Mouse (Mus musculus): ENCODE measurements around the gene Slc17a5. TPM values are rescaled to one million over a fixed set of nuclear protein-coding genes. Genes with fewer than 3 reads are reported as not detected.
A peak's percentile ranks its signal among the peaks of the same experiment; 100 is the strongest.

Slc17a5 gene
- polyA plus RNA-seq, 2 experiments = 12.1 to 15.1 TPM

- H3K9ac ChIP-seq (ENCODE audit: low read depth, low read length, severe bottlenecking) = no peak overlapping the region
- DNase-seq (ENCODE audit: low spot score) (no peak), ATAC-seq (ENCODE audit: low FRiP score, low read depth) (no peak)
- H3K36me3 ChIP-seq (ENCODE audit: control insufficient read depth, insufficient read depth, low read length) = no peaks in the 10 kb centered on the region
- H3K4me3 ChIP-seq (replicated peaks; ENCODE audit: low read length) = no peak overlapping the region
- no peak overlapping the region for H3K27ac ChIP-seq (replicated peaks; ENCODE audit: low read depth, low read length)
- no peaks in the 10 kb centered on the region for H3K9me3 ChIP-seq (ENCODE audit: control insufficient read depth, low read length)
- H3K4me1 ChIP-seq (ENCODE audit: control insufficient read depth, insufficient read depth, low read length) = peaks cover 8% of the 10 kb centered on the region
- no peak for TF ChIP-seq POLR2A (IDR thresholded peaks at IDR 0.05; ENCODE audit: borderline replicate concordance, extremely low read depth, insufficient read depth, insufficient read length)
- WGBS = 82% methylated on average over 3 of the region's 3 CpGs
- H3K27me3 ChIP-seq (ENCODE audit: control insufficient read depth, insufficient read depth, low read length) = no peaks in the 10 kb centered on the region
- H3K4me2 ChIP-seq (replicated peaks; ENCODE audit: low read depth, low read length, severe bottlenecking) = no peak overlapping the region
These were observed 83.2 kb downstream of the Slc17a5 start for GRCm38 (mm10) chr9:78504679-78505078.

GRCm38 (mm10) chr9:78504133-78504532 is 83.7 kb downstream of the Slc17a5 start:
- H3K9ac ChIP-seq (ENCODE audit: low read depth, low read length, severe bottlenecking) = no peak overlapping the region
- DNase-seq (ENCODE audit: low spot score) (no peak), ATAC-seq (ENCODE audit: low FRiP score, low read depth) (no peak)
- H3K27ac ChIP-seq (replicated peaks; ENCODE audit: low read depth, low read length) = no peak overlapping the region
- no peaks in the 10 kb centered on the region for H3K27me3 ChIP-seq (ENCODE audit: control insufficient read depth, insufficient read depth, low read length)
- H3K4me3 ChIP-seq (replicated peaks; ENCODE audit: low read length) = no peak overlapping the region
- no peaks in the 10 kb centered on the region for H3K36me3 ChIP-seq (ENCODE audit: control insufficient read depth, insufficient read depth, low read length)
- no peak overlapping the region for H3K4me2 ChIP-seq (replicated peaks; ENCODE audit: low read depth, low read length, severe bottlenecking)
- TF ChIP-seq POLR2A (IDR thresholded peaks at IDR 0.05; ENCODE audit: borderline replicate concordance, extremely low read depth, insufficient read depth, insufficient read length) = no peak
- H3K9me3 ChIP-seq (ENCODE audit: control insufficient read depth, low read length) = no peaks in the 10 kb centered on the region
- peaks cover 8% of the 10 kb centered on the region for H3K4me1 ChIP-seq (ENCODE audit: control insufficient read depth, insufficient read depth, low read length)
- 72% methylated on average over 4 of the region's 4 CpGs for WGBS

GRCm38 (mm10) chr9:78503223-78504079 is 84.4 kb downstream of the Slc17a5 start:
- DNase-seq (ENCODE audit: low spot score) = no peak
- no peak overlapping the region for H3K4me3 ChIP-seq (replicated peaks; ENCODE audit: low read length)
- peak overlapping the region; percentile 38; the same call in 1 of the 2 replicates for H3K27ac ChIP-seq (replicated peaks; ENCODE audit: low read depth, low read length)
- H3K4me2 ChIP-seq (replicated peaks; ENCODE audit: low read depth, low read length, severe bottlenecking) = 0 out of 2 replicates have a peak overlapping the region, but pooled peaks have one; percentile 10
- WGBS = 17% methylated on average over 6 of the region's 6 CpGs
- no peak for TF ChIP-seq POLR2A (IDR thresholded peaks at IDR 0.05; ENCODE audit: borderline replicate concordance, extremely low read depth, insufficient read depth, insufficient read length)
- H3K9ac ChIP-seq (ENCODE audit: low read depth, low read length, severe bottlenecking) = no peak overlapping the region
- no peaks in the 10 kb centered on the region for H3K36me3 ChIP-seq (ENCODE audit: control insufficient read depth, insufficient read depth, low read length)
- no peaks in the 10 kb centered on the region for H3K9me3 ChIP-seq (ENCODE audit: control insufficient read depth, low read length)
- no peaks in the 10 kb centered on the region for H3K27me3 ChIP-seq (ENCODE audit: control insufficient read depth, insufficient read depth, low read length)
- peaks cover 8% of the 10 kb centered on the region for H3K4me1 ChIP-seq (ENCODE audit: control insufficient read depth, insufficient read depth, low read length)
- ATAC-seq (ENCODE audit: low FRiP score, low read depth) = no peak

GRCm38 (mm10) chr9:78501284-78501683 is 86.6 kb downstream of the Slc17a5 start:
- 88% methylated on average over 4 of the region's 4 CpGs for WGBS
- Histone ChIP-seq H3K4me3 (replicated peaks; ENCODE audit: low read length) (no peak overlapping the region), H3K9me3 (ENCODE audit: control insufficient read depth, low read length) (no peaks in the 10 kb centered on the region), H3K4me2 (replicated peaks; ENCODE audit: low read depth, low read length, severe bottlenecking) (no peak overlapping the region), H3K27ac (replicated peaks; ENCODE audit: low read depth, low read length) (no peak overlapping the region), H3K36me3 (ENCODE audit: control insufficient read depth, insufficient read depth, low read length) (no peaks in the 10 kb centered on the region), H3K4me1 (ENCODE audit: control insufficient read depth, insufficient read depth, low read length) (peaks cover 8% of the 10 kb centered on the region), H3K9ac (ENCODE audit: low read depth, low read length, severe bottlenecking) (no peak overlapping the region), H3K27me3 (ENCODE audit: control insufficient read depth, insufficient read depth, low read length) (no peaks in the 10 kb centered on the region)
- TF ChIP-seq POLR2A (IDR thresholded peaks at IDR 0.05; ENCODE audit: borderline replicate concordance, extremely low read depth, insufficient read depth, insufficient read length) = no peak
- no peak for DNase-seq (ENCODE audit: low spot score)
- no peak for ATAC-seq (ENCODE audit: low FRiP score, low read depth)

- H3K4me1 ChIP-seq (ENCODE audit: control insufficient read depth, insufficient read depth, low read length) = peaks cover 8% of the 10 kb centered on the region
- H3K9ac ChIP-seq (ENCODE audit: low read depth, low read length, severe bottlenecking) = no peak overlapping the region
- H3K27me3 ChIP-seq (ENCODE audit: control insufficient read depth, insufficient read depth, low read length) = no peaks in the 10 kb centered on the region
- no peaks in the 10 kb centered on the region for H3K9me3 ChIP-seq (ENCODE audit: control insufficient read depth, low read length)
- ATAC-seq (ENCODE audit: low FRiP score, low read depth) (no peak), DNase-seq (ENCODE audit: low spot score) (no peak)
- no peak overlapping the region for H3K4me3 ChIP-seq (replicated peaks; ENCODE audit: low read length)
- H3K36me3 ChIP-seq (ENCODE audit: control insufficient read depth, insufficient read depth, low read length) = no peaks in the 10 kb centered on the region
- H3K4me2 ChIP-seq (replicated peaks; ENCODE audit: low read depth, low read length, severe bottlenecking) = no peak overlapping the region
- 48% methylated on average over 3 of the region's 3 CpGs for WGBS
- no peak overlapping the region for H3K27ac ChIP-seq (replicated peaks; ENCODE audit: low read depth, low read length)
- TF ChIP-seq POLR2A (IDR thresholded peaks at IDR 0.05; ENCODE audit: borderline replicate concordance, extremely low read depth, insufficient read depth, insufficient read length) = no peak
These were observed 87.5 kb downstream of the Slc17a5 start for GRCm38 (mm10) chr9:78500386-78500785.
